Mouse (Mus musculus) brain, embryonic 14.5 days (tissue): ENCODE data around the gene Stk4.
A peak's percentile ranks its signal among the peaks of the same experiment; 100 is the strongest.

Source experiments
- CTCF ChIP-seq: fragments of 200-500 bp; IDR thresholded peaks from 2 replicates; pipeline ENCODE4 v1.5.1; 2012; ENCODE audit warnings: inconsistent platforms, mild to moderate bottlenecking, moderate library complexity, borderline replicate concordance; ENCODE audit not compliant: insufficient read depth, insufficient read length; ENCODE audit errors: extremely low read depth
- POLR2A ChIP-seq: fragments of 200-500 bp; IDR thresholded peaks from 2 replicates; pipeline ENCODE4 v1.6.1; 2012; ENCODE audit warnings: mild to moderate bottlenecking, inconsistent platforms, borderline replicate concordance; ENCODE audit not compliant: poor library complexity, insufficient read depth, insufficient read length, severe bottlenecking; ENCODE audit errors: extremely low read depth

- peak; percentile 60; the same call in 1 of the 2 replicates for TF ChIP-seq CTCF
- TF ChIP-seq POLR2A = no peak
Measured at GRCm38 (mm10) chr2:164188722-164189121, 118.6 kb downstream of the Stk4 start.
